Mouse (Mus musculus) thymus, postnatal 4 days (tissue): Measurements from ENCODE around the gene Itpkb.
A peak's percentile ranks its signal among the peaks of the same experiment; 100 is the strongest.

Experiments
- DNase-seq: peaks from one replicate; pipeline ENCODE4 v3.0.0; 2021

The Itpkb gene

GRCm38 (mm10) chr1:180330145-180330706 is at the start of gene Itpkb:
Gene Itpkb (plus strand): TSS chr1:180330485.
- DNase-seq: peak; percentile 89

DNA sequence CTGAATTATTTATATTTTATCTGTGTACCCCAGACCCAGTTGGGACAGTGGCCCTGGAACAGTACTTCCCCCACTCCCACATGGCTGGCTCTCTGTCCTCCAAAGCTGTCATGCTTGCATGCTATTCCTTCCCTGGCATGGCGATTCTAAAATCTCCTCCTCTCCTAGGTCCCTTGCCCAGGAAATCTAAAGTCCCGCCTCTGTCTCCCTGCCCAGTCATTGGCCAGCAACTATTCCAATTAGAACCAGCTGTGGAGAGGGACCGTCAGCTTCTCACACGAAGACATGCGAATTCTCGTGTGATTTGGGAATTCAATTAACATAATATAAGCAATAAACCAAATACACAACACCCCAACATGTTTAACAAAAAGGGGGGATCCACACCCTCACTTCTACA is 47.7 kb upstream of the Itpkb start:
- no peak for DNase-seq

GRCm38 (mm10) chr1:180283813-180284768 is 46.2 kb upstream of the Itpkb start:
- DNase-seq: no peak

- DNase-seq: no peak
These were observed 44.0 kb upstream of the Itpkb start for GRCm38 (mm10) chr1:180286081-180286831.

DNA sequence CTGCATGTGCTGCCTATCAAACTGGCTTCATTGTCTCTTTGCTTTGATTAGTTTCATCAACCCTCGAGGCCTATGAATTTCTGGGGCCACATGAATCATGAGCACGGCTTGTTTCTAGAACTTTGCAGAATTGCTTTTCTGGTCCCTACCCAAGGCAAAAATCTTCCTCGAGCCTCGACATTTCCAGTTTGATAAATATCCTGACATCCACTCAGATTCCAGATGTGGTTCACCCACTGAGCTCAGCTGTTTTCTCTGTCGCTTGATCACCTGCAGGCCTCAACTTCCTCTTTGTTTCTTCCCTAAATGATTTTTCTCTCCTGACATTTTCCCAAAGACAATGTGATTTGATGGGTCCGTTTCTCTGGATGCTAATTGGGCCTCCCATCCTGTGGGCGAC is 42.1 kb upstream of the Itpkb start:
- DNase-seq: no peak

GRCm38 (mm10) chr1:180288872-180289468 is 41.3 kb upstream of the Itpkb start:
- DNase-seq: no peak

GRCm38 (mm10) chr1:180289788-180290187 is 40.5 kb upstream of the Itpkb start:
- DNase-seq: no peak

GRCm38 (mm10) chr1:180290358-180290757 is 39.9 kb upstream of the Itpkb start:
- DNase-seq: no peak

- DNase-seq: peak; percentile 54
These were observed 34.2 kb upstream of the Itpkb start for GRCm38 (mm10) chr1:180296088-180296487.

DNA sequence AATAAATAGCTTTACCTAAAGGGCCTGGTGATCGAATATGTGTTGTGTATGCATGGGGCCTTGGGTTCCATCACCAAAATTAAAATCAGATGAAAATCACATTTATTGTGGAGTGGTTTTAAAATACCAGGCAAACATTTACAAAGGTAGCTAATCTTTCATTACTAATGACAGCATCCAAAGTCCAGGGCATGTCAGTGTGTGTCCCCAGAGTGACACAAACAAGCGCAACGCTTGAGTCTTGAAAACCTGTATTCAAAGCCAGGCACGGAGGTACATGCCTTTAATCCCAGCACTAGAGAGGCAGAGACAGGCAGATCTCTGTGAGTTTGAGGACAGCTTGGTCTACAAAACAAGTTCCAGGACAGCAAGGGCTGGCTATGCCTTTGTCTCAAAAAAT is 30.6 kb upstream of the Itpkb start:
- DNase-seq: no peak

- no peak for DNase-seq
These were observed 30.0 kb upstream of the Itpkb start for GRCm38 (mm10) chr1:180300292-180300691.

- no peak for DNase-seq
These were observed 29.3 kb upstream of the Itpkb start for GRCm38 (mm10) chr1:180300997-180301396.

DNA sequence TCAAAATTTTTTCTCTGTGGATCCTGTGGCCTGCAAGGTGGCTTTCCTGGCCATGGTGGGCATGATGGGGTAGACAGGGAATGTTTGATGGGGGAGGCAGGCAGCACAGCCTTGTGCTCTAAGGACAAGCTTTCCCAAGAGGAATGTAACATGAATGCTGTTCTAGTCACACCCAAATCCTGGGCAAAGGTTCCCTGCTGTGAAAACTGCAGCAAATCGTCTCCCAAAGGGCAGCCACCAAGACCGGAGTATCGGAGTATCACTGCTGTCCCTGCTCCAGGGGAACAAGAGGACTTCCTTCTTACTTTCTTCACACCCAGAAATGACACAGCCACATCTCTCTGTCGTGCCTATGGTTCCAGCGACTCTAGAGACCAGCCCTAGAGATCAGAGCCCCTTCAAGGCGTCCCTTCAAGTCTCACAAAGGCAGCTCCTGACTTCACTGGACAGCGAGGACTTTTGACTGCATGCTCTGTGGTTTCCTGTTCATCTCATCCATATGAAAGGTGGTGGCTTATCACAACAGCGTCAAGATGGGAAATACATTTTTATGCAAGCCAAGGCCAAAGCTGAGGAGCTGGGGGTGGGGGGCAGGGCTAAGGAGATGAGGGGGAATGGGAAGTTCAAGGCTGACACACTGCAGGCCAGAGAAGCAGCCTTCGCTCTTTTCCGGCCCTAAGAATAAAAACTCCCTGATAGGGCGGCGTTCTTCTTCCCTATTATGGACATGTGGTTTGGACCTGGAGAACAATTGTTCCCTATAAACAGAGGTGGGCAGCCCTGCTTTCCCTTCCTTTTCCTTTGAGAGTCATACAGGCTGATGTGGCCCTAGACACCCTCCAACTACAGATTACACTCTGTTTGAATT is 27.8 kb upstream of the Itpkb start:
- DNase-seq: no peak

DNA sequence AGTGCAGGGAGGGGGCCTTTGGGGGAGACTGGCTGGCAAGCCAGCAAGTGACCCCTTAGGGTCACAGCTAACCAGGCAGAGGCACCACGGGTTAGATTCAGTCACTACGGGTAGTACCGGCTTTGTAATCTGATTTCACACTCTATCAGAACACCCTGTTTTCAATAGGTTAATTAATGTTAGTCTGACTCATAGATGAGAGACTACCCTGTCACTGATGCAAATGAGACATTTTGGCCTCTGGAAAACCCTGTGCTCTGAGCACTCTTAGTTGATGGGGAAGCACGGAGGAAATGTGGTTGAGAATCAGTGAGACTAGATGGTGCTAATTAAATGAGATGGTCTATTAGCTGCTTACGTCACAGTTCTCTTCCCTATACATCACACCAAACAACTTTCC is 26.7 kb upstream of the Itpkb start:
- no peak for DNase-seq

- no peak for DNase-seq
These were observed 23.4 kb upstream of the Itpkb start for GRCm38 (mm10) chr1:180306889-180307288.

DNA sequence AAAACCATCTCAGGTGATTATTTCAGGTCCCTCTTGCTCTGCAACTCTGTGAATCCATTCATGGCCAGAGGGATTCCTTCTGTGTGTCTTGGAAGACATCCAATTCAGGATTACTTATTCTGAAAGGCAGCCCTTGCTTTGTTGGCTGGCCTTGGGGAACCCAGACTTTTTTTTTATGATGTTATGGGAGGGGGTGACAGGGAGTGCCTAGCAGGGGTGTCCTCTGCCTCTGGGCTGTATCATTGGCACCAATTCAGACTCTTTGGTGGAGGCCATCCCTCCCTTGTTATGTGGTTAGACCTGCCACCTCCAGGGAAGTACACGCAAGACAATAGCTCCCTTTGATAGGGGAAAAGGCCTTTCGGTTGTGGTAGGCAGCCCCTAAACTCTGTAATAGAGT is 22.6 kb upstream of the Itpkb start:
- DNase-seq: no peak

- DNase-seq: no peak
These were observed 21.4 kb upstream of the Itpkb start for GRCm38 (mm10) chr1:180308897-180309296.

GRCm38 (mm10) chr1:180312286-180312685 is 18.0 kb upstream of the Itpkb start:
- DNase-seq: no peak

DNA sequence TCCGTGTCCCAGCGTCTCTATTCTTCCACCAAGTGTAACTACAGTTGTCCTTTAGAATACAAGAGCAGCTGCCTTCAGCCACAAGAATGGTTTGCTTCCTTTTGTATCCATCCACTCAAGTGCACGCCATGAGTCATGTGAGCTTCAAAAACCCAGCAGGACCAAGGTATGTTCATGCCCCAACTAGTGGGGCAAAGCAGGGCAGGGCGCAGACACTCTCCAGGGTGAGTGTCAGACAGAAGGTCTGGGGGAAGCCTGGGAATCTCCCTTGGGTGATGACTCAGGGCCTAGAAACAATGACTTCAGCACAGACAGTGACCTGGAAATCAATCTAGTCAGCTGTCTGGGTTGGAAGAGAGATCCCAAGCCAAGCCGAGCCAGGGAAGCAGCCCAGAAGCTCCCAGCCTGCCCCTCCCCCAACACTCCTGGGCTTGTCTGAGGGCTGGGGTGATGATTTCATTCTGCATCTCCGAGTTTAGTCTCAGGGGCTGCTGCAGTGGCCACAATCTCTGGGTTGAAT is 17.4 kb upstream of the Itpkb start:
- DNase-seq: peak; percentile 63

- peak; percentile 64 for DNase-seq
These were observed 16.5 kb upstream of the Itpkb start for GRCm38 (mm10) chr1:180313517-180314440.

- peak; percentile 36 for DNase-seq
These were observed 15.6 kb upstream of the Itpkb start for GRCm38 (mm10) chr1:180314641-180315040.
